Mouse (Mus musculus): Measurements from ENCODE around the gene Dpy19l1. TPM values are rescaled to one million over a fixed set of nuclear protein-coding genes. Genes with fewer than 3 reads are reported as not detected.
A peak's percentile ranks its signal among the peaks of the same experiment; 100 is the strongest.

The Dpy19l1 gene
- total RNA-seq, 1 experiment: 54.1 TPM

DNA sequence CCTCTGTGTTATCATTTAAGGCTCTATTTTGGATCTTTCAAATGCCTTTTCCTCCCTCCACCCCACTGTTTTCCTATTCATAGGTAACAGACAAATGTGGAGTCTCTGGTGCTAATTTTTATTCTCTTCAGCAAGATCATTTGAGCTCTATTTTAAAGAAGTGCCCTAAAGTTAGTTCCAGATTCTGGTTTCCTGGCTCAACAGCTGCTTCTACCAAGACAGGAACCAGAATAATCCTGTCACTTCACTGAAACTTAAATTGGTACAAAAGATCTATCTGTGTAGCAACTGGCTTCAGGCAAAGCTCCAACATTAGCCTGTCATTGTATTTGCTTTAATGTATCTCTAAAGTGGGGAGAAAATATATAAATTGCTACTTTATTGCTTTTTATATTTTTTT is 3.6 kb upstream of the Dpy19l1 start:
- no peaks in the 10 kb centered on the region for H3K9me3 ChIP-seq (ENCODE audit: control insufficient read depth, insufficient read depth, low read depth, low read length)
- no peak overlapping the region for H3K27ac ChIP-seq (ENCODE audit: insufficient read depth, low read depth, low read length, poor library complexity, severe bottlenecking)
- no peak overlapping the region for H3K4me3 ChIP-seq (ENCODE audit: insufficient read depth in 1 of 2, low read depth in 1 of 2, low read length in 2 of 2, poor library complexity in 1 of 2, severe bottlenecking in 1 of 2)
- H3K9ac ChIP-seq (ENCODE audit: insufficient read depth, low read depth, low read length, poor library complexity, severe bottlenecking): no peak overlapping the region
- no peak for TF ChIP-seq ZNF384 (IDR thresholded peaks at IDR 0.05; ENCODE audit: low read depth, low read length)
- TF ChIP-seq HCFC1 (IDR thresholded peaks at IDR 0.05; ENCODE audit: borderline replicate concordance, insufficient read depth, low read length): no peak
- no peak for TF ChIP-seq MAFK (IDR thresholded peaks at IDR 0.05; ENCODE audit: insufficient read depth, low read depth, low read length)
- TF ChIP-seq CHD2 (IDR thresholded peaks at IDR 0.05; ENCODE audit: low read depth, low read length): no peak
- no peak for TF ChIP-seq ZC3H11A (IDR thresholded peaks at IDR 0.05; ENCODE audit: borderline replicate concordance, low read depth, low read length)
- no peak for DNase-seq (ENCODE audit: low read depth, low spot score)
- in situ Hi-C loops (cut with MboI; ENCODE audit: low sequenced_read_pairs in 2 of 2, unreplicated experiment in 2 of 2): loop anchor here in 1 of 2 experiments (25.0 kb wide), 1 partner anchor 369 kb away; no protein-coding TSS in a partner anchor
- H3K36me3 ChIP-seq (ENCODE audit: control insufficient read depth, insufficient read depth, low read length, poor library complexity, severe bottlenecking): no peaks in the 10 kb centered on the region
- H3K4me1 ChIP-seq (ENCODE audit: control insufficient read depth in 2 of 2, insufficient read depth in 2 of 2, low read length in 2 of 2, poor library complexity in 1 of 2): no peaks in the 10 kb centered on the region; a peak in 2 of 4 replicates

DNA sequence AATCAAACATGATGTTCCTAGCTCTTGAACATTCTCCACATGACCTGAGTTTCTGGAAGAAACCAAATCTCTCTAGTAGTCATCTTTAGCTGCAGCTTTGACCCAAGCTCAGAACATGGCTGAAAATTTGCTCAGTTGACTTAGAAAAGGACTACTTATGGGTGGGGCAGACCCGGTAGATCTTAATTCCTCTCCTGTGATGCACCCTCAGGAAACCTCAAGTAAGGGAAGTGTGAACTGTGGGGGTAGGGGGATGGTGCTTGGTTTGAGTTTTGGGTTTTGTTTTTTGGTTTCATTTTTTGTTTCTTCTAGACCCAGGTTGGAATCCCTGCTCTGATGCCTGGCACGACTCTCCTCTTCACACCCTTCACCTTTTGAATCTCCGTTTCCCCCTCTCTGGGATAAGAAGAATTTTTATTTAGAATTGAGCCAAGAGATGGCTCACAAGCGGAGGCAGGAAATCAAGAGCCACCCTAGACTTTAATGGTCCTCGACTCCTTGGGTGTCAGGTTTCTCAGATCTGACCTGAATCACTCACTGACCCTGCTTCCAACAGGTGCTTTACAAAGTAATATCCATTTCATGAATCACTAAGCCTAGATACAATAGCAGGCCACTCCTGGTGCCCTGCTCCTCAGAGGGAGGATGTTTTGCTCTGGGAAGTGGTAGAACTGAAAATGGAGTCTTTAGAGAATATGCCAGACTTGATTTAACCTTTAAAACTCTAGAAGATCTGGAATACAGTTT is 2.2 kb upstream of the Dpy19l1 start:
- no peak for DNase-seq (ENCODE audit: low read depth, low spot score)
- H3K27ac ChIP-seq (ENCODE audit: insufficient read depth, low read depth, low read length, poor library complexity, severe bottlenecking): no peak overlapping the region
- H3K4me3 ChIP-seq (ENCODE audit: insufficient read depth in 1 of 2, low read depth in 1 of 2, low read length in 2 of 2, poor library complexity in 1 of 2, severe bottlenecking in 1 of 2): no peak overlapping the region
- H3K4me1 ChIP-seq (ENCODE audit: control insufficient read depth in 2 of 2, insufficient read depth in 2 of 2, low read length in 2 of 2, poor library complexity in 1 of 2): peaks cover 0 to 2% of the 10 kb centered on the region in 2 experiments; a peak in 2 of 4 replicates
- TF ChIP-seq CHD2 (IDR thresholded peaks at IDR 0.05; ENCODE audit: low read depth, low read length): no peak
- no peak for TF ChIP-seq HCFC1 (IDR thresholded peaks at IDR 0.05; ENCODE audit: borderline replicate concordance, insufficient read depth, low read length)
- no peak for TF ChIP-seq ZNF384 (IDR thresholded peaks at IDR 0.05; ENCODE audit: low read depth, low read length)
- no peak for TF ChIP-seq MAFK (IDR thresholded peaks at IDR 0.05; ENCODE audit: insufficient read depth, low read depth, low read length)
- no peak for TF ChIP-seq ZC3H11A (IDR thresholded peaks at IDR 0.05; ENCODE audit: borderline replicate concordance, low read depth, low read length)
- no peak overlapping the region for H3K9ac ChIP-seq (ENCODE audit: insufficient read depth, low read depth, low read length, poor library complexity, severe bottlenecking)
- in situ Hi-C loops (cut with MboI; ENCODE audit: low sequenced_read_pairs in 2 of 2, unreplicated experiment in 2 of 2): loop anchor here in 1 of 2 experiments (25.0 kb wide), 1 partner anchor 368 kb away; no protein-coding TSS in a partner anchor
- H3K36me3 ChIP-seq (ENCODE audit: control insufficient read depth, insufficient read depth, low read length, poor library complexity, severe bottlenecking): no peaks in the 10 kb centered on the region
- no peaks in the 10 kb centered on the region for H3K9me3 ChIP-seq (ENCODE audit: control insufficient read depth, insufficient read depth, low read depth, low read length)

DNA sequence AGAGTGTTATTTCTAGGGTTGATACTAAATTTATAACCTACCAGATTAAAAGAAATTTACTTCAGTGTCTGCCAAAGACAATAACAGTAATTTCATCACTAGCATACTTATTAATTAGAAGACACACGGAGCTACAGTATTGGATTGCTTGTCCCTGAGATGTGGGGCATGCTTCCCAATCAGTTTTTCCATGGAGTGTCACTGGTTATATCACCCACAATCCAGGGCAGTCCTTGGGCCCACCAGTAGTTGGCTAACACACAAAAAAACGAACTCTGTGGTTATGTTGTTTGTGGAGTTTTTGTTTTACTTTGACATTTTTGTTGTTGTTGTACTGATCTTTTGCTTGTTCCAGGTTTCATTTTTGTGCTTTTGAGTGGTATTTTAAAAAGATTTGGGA is 1.4 kb upstream of the Dpy19l1 start:
- Histone ChIP-seq H3K4me1 (ENCODE audit: control insufficient read depth in 2 of 2, insufficient read depth in 2 of 2, low read length in 2 of 2, poor library complexity in 1 of 2) (peaks cover 0 to 2% of the 10 kb centered on the region in 2 experiments; a peak in 2 of 4 replicates), H3K36me3 (ENCODE audit: control insufficient read depth, insufficient read depth, low read length, poor library complexity, severe bottlenecking) (no peaks in the 10 kb centered on the region), H3K9ac (ENCODE audit: insufficient read depth, low read depth, low read length, poor library complexity, severe bottlenecking) (no peak overlapping the region), H3K4me3 (ENCODE audit: insufficient read depth in 1 of 2, low read depth in 1 of 2, low read length in 2 of 2, poor library complexity in 1 of 2, severe bottlenecking in 1 of 2) (peak overlapping the region in 1 of 2 experiments; percentile 80; a peak in 1 of 4 replicates), H3K27ac (ENCODE audit: insufficient read depth, low read depth, low read length, poor library complexity, severe bottlenecking) (no peak overlapping the region), H3K9me3 (ENCODE audit: control insufficient read depth, insufficient read depth, low read depth, low read length) (no peaks in the 10 kb centered on the region)
- no peak for TF ChIP-seq ZNF384 (IDR thresholded peaks at IDR 0.05; ENCODE audit: low read depth, low read length)
- TF ChIP-seq CHD2 (IDR thresholded peaks at IDR 0.05; ENCODE audit: low read depth, low read length): no peak
- no peak for TF ChIP-seq ZC3H11A (IDR thresholded peaks at IDR 0.05; ENCODE audit: borderline replicate concordance, low read depth, low read length)
- no peak for TF ChIP-seq HCFC1 (IDR thresholded peaks at IDR 0.05; ENCODE audit: borderline replicate concordance, insufficient read depth, low read length)
- no peak for TF ChIP-seq MAFK (IDR thresholded peaks at IDR 0.05; ENCODE audit: insufficient read depth, low read depth, low read length)
- no peak for DNase-seq (ENCODE audit: low read depth, low spot score)
- in situ Hi-C loops (cut with MboI; ENCODE audit: low sequenced_read_pairs in 2 of 2, unreplicated experiment in 2 of 2): loop anchor here in 1 of 2 experiments (25.0 kb wide), 1 partner anchor 367 kb away; no protein-coding TSS in a partner anchor

DNA sequence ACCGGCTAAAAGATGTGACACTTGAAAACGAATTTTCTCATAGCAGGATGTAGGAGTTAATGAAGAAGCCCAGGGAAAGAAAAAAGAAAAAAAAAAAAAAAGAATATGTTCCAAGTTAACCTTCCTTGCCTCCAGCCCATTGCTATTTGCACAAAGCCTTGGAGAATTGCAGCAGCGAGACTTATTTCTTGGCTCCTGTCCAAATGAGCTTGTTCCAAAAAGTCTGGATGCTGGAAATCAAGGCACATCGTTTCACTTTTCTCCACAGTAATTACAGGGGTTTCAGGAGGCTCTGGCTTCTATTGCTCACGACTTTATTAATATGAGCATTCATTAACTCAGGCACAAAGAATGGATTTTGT is 899 bp upstream of the Dpy19l1 start:
- H3K36me3 ChIP-seq (ENCODE audit: control insufficient read depth, insufficient read depth, low read length, poor library complexity, severe bottlenecking): no peaks in the 10 kb centered on the region
- H3K9me3 ChIP-seq (ENCODE audit: control insufficient read depth, insufficient read depth, low read depth, low read length): no peaks in the 10 kb centered on the region
- H3K4me1 ChIP-seq (ENCODE audit: control insufficient read depth in 2 of 2, insufficient read depth in 2 of 2, low read length in 2 of 2, poor library complexity in 1 of 2): peaks cover 0 to 3% of the 10 kb centered on the region in 2 experiments; a peak in 3 of 4 replicates
- peak overlapping the region; percentile 80 to 94 for H3K4me3 ChIP-seq (ENCODE audit: insufficient read depth in 1 of 2, low read depth in 1 of 2, low read length in 2 of 2, poor library complexity in 1 of 2, severe bottlenecking in 1 of 2)
- DNase-seq (ENCODE audit: low read depth, low spot score): no peak
- in situ Hi-C loops (cut with MboI; ENCODE audit: low sequenced_read_pairs in 2 of 2, unreplicated experiment in 2 of 2): loop anchor here in 1 of 2 experiments (25.0 kb wide), 1 partner anchor 367 kb away; no protein-coding TSS in a partner anchor
- TF ChIP-seq CHD2 (IDR thresholded peaks at IDR 0.05; ENCODE audit: low read depth, low read length) (no peak), ZC3H11A (IDR thresholded peaks at IDR 0.05; ENCODE audit: borderline replicate concordance, low read depth, low read length) (no peak), HCFC1 (IDR thresholded peaks at IDR 0.05; ENCODE audit: borderline replicate concordance, insufficient read depth, low read length) (no peak)
- peak overlapping the region; percentile 72; the same call in 1 of the 2 replicates for H3K9ac ChIP-seq (ENCODE audit: insufficient read depth, low read depth, low read length, poor library complexity, severe bottlenecking)
- H3K27ac ChIP-seq (ENCODE audit: insufficient read depth, low read depth, low read length, poor library complexity, severe bottlenecking): no peak overlapping the region
